Mouse (Mus musculus): ENCODE data around the gene Phkb.
A peak's percentile ranks its signal among the peaks of the same experiment; 100 is the strongest.

The Phkb gene

DNA sequence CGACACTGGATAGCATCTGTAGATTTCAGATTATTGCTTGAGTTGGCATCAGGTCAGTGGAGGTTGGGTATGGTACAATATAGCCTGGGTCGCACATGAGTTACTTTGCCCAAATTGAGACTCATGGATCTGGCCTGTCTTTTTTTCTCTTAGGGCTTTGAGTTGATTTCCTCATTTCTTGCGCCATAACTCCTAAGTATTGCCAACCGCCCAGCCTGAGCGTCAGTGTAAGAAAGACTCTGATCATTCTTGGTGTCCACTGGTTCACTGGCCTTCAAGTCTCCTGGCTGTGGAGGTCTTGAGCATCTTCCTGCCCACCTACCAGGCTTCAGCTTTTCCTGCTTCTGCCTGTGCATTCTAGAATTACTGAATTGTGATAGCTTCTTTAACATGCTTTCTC, 104.1 kb downstream of the Phkb start:
- no peak for DNase-seq (ENCODE audit: low spot score)

DNA sequence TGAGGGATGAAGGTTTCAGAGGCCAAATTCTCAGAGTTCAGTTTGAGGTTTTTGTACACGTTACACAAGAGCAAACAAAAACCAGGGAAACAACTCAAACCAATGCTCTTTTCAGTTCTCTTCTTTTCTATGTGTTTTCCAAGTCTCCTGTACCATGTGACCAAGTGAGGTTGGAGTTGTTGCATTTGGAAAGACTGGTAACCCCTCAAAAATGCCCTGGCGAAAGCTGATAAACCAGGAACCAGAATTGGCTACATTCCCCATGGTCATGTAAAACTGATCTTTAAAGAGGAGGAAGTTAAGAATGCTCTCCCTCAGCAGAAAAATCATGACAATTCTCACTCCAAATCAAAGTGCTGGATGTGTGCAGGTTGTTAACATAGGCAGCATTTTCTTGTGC, 117.6 kb downstream of the Phkb start:
- DNase-seq (ENCODE audit: low spot score) = no peak

DNA sequence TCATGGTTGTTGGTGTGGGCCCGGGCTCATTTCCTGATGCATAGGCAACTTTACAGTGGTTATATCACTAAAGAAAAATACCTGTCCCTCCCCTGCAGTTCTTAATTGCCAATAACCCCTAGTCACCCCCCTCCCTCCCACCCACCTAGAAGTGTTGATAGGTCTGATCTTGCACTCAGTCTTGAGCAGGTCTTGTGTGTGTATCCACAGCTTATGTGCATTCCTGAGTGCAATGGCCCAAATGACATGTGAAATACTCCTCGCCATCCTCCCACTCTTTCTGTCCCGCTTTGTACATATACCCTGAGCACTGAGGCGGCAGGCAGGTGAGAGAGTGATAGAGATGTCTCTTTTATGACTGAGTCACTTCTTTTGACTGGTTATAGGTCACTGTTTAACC, 119.1 kb downstream of the Phkb start:
- no peak for DNase-seq (ENCODE audit: low spot score)

DNA sequence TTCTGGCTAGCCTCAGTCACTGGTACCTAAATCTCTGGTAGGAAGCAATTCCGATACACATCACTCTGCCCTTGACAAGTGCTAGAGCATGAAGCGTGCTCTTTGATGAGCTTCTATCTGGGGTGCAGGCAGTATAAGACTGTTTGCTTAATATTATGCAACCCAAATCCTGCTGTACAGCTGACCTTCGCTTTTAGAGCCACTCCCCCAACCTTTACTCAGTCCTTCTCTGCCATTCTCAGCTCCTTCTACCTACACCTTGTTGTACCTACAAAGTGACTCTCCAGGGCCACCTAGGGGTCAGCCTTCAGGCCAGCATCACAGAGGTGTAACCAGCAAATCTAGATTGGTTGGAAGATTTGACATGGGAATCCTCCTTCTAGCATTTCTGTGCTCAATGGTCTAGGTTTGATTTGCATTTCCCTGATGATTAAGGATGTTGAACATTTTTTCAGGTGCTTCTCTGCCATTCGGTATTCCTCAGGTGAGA, 136.9 kb downstream of the Phkb start:
- no peak for DNase-seq (ENCODE audit: low spot score)

DNA sequence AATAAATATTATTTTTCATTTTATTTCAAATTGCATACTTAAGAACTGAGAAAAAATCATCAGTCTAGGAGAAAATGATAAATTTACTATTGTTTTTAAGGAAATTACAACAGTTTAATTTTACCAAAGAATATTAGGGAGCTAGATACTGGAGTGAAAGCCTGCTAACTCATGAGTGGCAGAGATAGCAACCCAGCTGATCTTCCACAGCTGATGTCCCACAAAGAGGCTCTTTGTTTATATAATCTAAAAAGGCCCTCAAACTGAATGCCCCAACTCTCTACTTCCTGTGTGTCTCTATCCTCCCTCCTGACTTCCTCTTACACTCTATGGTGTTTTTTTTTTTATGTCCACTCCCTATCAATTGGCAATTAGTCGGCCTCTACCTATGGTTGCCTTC, 152.2 kb downstream of the Phkb start:
- DNase-seq (ENCODE audit: low spot score) = no peak

DNA sequence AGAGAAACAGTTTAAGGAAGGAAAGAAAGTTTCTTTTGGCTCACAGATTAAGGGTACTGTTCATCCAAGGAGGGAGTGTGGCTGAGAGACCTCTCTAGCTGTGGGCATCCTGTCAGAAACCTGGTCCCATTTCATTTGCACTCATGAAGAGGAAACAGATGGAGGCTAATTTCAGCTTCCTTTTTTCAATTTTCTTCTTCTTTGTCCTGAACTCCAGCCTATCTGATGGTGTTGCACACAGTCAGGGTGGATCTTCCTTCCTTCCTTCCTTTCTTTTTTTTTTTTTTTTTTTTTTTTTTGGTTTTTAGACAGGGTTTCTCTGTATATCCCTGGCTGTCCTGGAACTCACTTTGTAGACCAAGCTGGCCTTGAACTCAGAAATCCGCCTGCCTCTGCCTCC, 152.9 kb downstream of the Phkb start:
- DNase-seq (ENCODE audit: low spot score) = no peak

DNA sequence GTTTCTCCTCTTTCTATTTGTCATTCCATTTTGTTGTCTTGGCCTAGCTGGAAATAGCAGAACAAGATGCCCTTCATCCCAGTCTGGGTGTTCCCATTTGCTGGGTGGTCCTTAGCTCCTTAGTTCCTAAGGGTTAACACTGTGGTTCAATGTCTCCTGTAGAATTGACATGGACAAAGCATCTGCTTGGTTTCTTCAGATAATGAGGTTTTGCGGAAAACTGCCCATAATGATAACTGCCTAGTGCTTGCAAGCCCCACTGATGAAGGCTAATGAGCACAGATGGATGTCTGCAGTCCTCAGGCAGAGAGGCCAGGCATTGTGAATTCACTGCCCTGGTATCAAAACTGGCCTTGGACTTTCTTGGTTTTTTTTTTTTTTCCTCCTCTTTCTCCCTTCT, 155.2 kb downstream of the Phkb start:
- DNase-seq (ENCODE audit: low spot score) = no peak

DNA sequence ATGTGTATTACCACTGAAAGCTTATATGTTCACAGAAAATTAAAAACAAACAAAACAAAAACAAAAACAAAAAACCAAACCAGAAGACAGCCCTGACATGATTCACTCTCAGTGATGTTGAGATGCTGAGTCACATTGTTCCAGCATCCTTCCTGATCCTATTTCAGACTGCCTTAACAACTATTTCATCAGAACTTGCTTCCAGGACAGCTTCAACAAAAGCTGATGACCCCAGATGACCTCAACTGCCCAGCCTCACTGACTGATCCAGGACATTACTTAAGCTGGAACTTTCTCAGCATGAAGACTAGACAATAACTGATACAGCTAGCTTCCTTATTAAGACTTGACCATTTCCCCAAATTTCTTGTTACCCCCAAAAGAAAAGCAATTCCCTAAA, 165.7 kb downstream of the Phkb start:
- peak; percentile 29 for DNase-seq (ENCODE audit: low spot score)

DNA sequence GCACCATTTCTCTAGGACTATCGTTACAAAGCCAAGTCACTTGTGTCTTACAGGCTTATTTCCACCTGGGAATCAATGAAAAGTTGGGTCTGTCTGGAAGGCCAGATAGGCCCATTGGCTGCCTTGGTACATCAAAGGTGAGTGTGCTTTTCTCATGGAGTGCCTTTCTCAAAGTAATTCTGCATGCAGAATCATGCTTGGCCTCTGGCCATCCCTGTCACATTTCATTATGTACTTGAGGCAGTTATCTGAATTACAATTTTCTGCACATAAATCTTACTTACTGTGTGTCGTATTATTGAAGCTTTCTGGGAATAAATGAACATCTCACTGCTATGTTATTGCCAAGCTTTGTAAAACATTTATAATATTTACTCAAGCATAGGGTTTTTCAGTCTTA, 176.0 kb downstream of the Phkb start:
- no peak for DNase-seq (ENCODE audit: low spot score)

DNA sequence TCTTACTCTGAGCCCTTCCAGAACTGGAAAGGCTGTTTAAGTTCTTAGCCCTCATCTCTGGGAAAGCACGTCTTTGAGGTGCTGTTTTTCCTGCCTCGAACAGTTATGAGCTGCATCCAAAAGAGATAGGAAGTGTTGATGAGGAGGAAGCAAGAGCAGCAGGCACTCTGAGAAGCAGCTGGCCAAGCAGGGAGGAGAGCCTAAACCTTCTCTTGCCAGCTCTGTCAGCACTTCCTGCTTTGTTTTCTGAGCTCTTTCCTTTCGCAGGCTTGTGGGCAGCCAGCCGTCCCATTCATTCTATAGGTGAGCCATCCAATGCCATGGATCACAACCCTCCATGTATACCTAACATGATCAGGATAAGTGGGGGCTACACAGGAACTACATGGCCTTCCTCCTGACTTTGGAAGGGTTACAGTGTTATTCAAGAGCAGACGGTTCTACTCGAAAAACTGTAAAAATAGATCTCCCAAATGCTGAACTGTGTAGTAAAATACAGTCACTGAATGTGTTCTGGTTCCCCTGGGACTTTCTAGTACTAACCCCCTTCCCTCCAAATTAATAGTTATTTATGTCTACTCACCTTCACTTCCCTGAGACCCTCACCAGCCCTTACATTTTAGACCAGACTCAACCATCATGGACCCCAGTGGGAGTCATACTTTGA, 188.0 kb downstream of the Phkb start:
- DNase-seq (ENCODE audit: low spot score) = no peak

DNA sequence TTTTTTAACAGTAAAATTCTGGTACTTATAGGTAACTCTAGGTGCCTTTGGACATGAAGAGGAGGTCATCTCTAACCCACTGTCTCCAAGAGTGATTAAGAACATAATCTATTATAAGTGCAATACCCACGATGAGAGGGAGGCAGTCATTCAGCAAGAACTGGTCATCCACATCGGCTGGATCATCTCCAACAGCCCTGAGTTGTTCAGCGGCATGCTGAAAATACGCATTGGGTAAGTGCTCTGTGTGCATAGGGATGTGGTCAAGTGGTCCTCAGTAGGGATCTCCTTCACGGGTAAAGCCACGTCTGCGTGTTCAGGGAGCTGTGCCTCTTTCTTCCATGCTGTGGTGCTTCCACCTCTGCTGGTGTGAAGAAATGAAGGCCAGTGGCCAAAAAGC, 188.7 kb downstream of the Phkb start:
- no peak for DNase-seq (ENCODE audit: low spot score)

DNA sequence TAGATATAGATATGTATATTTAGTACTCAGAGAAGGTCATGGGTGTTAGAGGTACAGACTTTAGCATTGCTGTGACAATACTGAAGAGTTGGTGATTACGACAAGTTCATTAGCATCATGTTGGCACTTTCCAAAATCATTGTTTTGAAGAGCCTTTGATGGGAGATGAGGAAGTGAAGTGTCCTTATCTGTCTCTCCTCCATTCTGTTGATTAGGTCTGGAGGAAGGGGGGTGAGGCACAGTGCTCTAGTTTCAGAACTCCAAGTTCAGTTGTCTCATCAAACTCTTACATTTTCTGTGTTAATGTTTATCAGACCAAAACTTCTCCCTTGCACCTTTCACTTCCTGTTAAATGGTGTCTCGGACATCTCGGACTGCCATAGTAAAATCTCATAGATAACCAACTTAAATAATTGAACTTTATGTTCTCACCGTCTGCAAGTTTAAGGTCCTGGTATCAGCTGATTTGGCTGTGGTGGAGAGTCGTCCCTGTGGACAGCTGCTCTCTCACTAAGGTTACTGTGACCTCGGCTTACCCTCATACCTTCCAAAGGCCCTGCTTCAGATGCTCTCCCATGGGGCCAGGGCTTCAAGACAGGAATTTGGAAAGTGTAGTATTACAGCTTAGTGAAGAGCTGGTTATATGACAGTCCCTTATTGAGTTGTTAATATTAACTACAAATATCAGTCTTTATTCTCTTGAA, 194.1 kb downstream of the Phkb start:
- DNase-seq (ENCODE audit: low spot score) = no peak

DNA sequence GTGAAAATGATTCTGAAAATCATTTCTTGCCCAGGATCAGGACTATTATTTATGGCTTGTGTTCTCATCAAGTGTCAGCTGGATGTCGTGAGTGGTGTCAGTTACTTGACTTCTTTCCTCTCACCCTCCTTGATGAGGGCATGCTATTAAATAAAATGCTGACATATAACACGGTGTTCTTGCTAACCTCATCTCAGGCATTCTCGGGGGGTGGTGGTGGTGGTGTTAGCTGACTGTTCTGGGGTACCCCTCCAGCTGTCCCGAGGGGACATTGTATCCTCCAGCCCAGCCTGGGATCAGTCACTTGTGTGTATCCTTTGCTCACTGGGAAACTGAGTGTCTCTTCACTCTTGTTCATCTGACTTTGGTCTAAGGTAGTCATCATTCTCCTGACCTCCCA, 194.6 kb downstream of the Phkb start:
- no peak for DNase-seq (ENCODE audit: low spot score)

DNA sequence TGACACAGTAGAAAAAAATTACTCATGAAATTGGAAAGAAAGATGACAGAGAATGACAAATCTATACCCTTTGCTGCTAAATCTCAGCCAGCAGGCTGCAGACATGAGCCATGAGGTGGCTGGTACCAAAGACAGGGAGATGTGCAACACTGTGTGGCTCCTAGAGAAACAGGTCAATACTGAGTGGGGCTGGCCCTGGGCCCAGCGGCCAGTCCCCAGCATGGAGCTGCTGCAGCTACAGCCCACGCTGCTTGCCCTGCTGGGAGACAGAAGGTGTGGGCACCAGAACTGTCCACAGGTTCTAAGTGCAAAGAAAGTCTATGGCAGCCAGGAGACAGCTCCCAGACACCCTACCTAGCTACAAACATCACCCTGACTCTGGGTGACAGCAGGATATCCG, 197.7 kb downstream of the Phkb start:
- DNase-seq (ENCODE audit: low spot score) = no peak

DNA sequence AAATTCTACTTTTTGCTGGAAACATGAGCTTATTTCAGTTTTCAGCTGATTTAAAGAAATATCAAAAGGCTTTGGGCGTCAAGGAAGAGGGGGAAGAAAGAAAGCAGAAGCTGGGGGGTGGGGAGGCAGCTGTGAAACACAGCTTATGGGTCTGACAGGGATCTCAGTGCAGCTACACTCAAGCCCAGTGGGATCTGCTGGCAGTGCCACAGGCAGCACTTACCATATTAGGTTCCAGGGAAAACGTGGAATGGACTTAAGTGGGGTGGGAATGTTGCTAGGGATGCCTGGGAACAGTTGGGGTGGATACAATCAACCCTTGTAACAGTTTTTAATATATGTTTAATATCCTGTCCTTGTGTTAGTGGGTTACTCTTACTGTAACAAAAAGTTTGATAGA, 201.3 kb downstream of the Phkb start:
- DNase-seq (ENCODE audit: low spot score) = peak; percentile 23

DNA sequence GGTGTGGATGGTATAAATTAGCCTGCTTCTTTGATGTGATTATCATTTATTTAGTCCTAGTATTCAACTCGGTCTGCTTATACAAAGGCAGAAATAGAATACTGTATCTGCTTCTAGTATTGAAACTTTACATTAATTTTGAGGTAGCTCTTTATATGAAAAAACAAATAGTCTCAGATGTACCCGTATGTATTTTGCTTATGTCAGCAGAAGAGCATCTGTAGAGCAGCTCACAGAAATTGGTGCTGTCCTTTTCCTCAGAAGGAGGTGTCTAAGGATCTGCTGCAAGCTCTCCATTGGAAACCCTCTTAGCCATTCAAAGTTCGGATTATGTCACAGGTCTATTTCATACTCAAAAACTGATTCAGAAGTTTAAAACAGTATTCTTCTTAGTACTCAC, 210.1 kb downstream of the Phkb start:
- no peak for DNase-seq (ENCODE audit: low spot score)

DNA sequence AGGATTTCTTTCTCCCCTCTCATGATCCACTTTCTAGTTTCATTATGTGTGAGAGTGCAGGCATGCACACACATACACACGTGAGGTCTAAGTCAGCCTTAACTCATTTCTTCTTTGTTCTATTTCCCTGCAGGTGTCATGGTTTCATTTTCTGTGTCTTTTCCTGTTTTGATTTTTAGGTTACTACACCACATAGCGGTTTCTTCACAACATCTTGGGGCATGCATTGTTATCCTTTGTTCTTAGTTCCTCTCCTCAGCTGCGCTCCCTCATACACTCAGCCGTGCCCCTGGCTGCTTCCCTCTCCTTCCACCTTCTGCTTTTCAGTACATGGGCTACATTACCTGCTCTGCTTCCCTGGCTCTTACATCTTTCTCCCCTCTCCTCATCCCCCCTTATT, 211.2 kb downstream of the Phkb start:
- no peak for DNase-seq (ENCODE audit: low spot score)

DNA sequence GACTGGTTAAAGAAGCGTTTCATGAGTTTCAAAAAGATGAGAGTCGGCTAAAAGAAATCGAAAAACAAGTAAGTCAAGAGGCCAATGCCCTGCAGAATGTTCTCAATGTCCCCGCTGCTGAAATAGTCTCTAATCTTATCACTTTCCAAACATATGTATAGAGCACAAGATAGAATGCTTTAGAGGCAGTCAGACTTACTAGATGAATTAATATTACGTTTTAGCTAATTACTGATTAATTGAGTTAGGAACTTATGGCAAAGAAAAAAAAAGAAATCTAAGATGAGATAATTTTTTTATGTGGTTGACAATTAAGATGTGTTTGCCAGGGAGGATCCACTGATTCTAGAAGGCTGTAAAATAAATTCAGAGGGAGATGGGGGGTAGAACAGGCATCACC, 217.9 kb downstream of the Phkb start:
- no peak for DNase-seq (ENCODE audit: low spot score)

DNA sequence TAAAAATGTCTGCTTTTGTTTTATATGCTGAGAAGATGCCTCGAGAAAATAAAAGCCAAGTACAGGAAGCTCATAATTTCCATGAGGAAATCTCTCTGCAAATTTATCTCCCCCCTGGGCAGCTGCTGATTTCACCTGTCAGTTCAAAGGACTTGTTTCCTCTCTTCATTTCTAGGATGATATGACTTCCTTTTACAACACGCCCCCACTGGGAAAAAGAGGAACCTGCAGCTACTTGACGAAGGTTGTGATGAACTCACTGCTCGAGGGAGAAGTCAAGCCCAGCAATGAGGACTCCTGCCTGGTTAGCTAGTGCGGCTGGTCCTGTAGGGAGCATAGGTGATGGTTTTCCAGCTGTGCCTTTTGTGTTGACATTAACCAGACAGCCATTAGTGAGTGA, 218.4 kb downstream of the Phkb start:
- DNase-seq (ENCODE audit: low spot score) = no peak

DNA sequence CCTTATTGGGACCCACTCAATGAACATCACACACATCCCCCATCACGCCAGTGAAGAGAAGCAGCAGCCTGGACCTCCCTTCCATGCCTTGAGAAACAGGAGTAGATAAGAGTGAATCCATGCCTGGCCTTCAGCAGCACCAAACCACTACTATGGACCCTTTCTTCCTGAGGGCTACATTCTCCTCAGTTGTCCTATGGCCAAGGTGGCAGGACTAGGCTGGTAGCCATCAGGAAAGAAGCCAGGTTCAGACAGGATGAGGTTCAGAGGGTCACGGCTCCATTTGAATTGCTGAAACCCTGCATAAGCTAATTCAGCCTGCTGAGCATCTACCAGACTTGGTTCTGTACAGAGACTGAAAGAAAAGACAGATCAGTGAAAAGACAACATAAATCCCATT, 222.7 kb downstream of the Phkb start:
- DNase-seq (ENCODE audit: low spot score) = no peak

DNA sequence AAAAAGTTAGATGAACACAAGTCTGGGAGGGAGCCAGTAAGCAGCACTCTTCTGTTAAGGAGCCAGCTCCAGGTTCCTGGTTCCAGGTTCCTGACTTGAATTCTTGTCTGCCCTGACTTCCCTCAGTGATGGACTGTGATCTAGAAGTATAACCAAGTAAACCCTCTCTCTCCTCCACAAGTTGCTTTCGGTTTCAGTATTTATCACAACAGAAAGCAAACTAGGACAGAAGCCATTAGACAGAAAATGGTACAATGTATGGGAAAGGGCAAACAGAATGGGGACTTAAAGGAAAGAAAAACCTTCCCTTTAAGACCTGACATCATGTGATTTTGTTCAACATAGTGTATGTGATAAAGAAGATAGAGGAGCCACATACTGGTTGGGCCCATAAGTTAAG, 238.7 kb downstream of the Phkb start:
- no peak for DNase-seq (ENCODE audit: low spot score)

DNA sequence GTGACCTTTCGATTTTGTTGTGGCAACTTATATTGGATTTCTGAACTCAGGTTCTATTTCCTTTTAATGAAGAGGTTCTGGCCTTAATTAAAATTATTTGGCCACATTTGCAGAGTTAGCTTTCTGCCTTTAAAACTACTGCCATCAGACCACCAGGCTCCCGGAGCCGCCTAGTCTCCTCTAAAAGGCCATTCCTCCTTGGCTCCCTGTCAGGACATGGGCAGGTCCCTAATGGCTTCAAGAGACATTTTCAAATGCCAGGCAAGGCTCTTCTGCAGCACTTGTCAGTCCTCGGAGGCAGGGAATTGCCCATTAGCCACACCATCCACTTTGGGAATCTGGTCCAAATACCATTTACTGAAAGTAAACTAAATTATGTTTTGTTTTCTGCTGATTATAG, 242.6 kb downstream of the Phkb start:
- DNase-seq (ENCODE audit: low spot score) = no peak

DNA sequence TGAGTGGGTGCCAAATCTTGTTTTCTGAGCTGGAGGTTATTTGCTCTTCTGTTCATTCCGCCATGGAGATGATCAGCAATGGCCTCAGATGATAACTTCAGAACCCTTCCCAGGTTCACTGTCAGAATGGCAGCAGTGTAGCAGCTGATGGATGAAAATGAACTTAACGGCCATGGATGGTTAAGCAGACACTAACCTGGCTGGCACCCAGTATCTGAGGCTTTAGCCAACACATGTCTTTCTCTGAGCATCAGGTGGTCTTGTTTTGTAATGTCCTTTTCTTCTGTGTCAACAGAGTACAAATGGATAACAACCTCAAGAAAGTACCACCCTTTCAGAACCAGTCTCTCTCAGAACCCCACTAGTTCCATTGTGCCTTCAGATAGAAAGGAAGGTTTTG, 246.0 kb downstream of the Phkb start:
- DNase-seq (ENCODE audit: low spot score) = no peak

DNA sequence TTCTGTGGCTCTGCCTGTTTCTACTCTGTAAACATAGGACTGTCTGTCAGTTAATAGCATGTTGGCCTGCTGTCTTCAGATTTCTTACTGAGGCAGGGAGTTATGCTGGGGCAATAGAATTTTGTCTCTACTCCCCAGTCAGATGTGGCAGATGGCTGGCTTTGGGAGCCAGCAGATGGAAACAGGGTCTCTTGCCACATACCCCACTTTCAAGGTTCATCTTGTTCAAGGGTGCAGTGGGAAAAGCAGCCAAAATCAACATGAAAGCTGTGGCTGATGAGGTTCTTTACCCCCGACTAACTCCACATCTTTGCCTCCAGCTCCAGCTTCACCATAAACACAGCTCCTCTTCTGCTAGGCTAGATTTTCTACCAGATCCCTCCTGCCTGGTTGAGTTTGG, 246.7 kb downstream of the Phkb start:
- DNase-seq (ENCODE audit: low spot score) = no peak
